Mouse (Mus musculus) embryonic stem cell, embryonic (primary cell): ENCODE measurements at regions not wholly inside any gene's neighbourhood (a gene's known extent, or its start where the extent isn't known, plus 50 kb on each side); places are given as distances from the start of the nearest gene placed in this dataset.
"Not testable (repeated sequence)": the region's sequence is repeated elsewhere in the genome, so short reads cannot be mapped to it uniquely, and the experiment has no call there.

Experiments used
- CTCF ChIA-PET, 4 experiments: fragments of 300-600 bp in 2 of 4; fragments of 350-600 bp in 2 of 4; sonication (Branson Sonifier 250); formaldehyde crosslinking; loops; one replicate each; lab custom pipeline; 2022; ENCODE audit warnings: inconsistent platforms in 2 of 4; lab: Charles Lee
- POLR2A ChIA-PET, 4 experiments: fragments of 300-600 bp in 2 of 4; fragments of 350-600 bp in 2 of 4; sonication (Branson Sonifier 250); formaldehyde crosslinking; loops; one replicate each; lab custom pipeline; 2022; ENCODE audit warnings: antibody characterized with exemption in 4 of 4, inconsistent platforms in 1 of 4; lab: Charles Lee

DNA sequence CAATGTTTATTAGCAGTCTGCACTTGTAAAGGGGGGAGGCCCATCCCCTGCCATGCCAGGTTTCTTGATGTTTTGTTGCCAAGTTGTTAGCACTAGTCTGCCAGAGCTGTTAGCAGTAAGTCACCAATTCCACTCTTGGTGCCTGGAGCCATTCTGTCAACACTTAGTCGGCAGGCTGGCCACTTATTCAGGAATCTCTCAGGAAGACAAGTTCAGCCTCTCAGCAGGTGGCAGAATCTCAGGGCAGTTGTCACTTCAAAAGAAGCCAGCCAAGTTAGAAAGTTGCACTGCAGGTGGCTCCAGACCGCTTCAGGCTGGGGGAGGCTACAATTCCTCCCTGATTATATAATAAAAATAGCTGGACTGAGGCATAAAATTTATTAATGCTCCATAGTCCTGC lies 424.2 kb downstream of the Cdh10 start:
- CTCF ChIA-PET, POLR2A ChIA-PET: not testable (repeated sequence)

DNA sequence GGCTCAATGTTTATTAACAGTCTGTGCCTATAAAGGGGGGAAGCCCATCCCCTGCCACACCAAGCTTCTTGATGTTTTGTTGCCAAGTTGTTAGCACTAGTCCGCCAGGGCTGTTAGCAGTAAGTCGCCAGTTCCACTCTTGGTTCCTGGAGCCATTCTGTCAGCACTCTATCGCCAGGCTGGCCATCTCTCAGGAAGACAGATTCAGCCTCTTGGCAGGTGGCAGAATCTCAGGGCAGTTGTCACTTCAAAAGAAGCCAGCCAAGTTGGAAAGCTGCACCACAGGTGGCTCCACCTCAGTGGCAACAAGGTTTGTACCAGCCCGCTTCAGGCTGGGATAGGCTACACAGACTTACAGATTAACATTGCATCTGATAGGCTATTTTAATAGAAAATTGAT lies 428.7 kb downstream of the Cdh10 start:
- CTCF ChIA-PET: no interaction called here
- POLR2A ChIA-PET: no interaction called here

DNA sequence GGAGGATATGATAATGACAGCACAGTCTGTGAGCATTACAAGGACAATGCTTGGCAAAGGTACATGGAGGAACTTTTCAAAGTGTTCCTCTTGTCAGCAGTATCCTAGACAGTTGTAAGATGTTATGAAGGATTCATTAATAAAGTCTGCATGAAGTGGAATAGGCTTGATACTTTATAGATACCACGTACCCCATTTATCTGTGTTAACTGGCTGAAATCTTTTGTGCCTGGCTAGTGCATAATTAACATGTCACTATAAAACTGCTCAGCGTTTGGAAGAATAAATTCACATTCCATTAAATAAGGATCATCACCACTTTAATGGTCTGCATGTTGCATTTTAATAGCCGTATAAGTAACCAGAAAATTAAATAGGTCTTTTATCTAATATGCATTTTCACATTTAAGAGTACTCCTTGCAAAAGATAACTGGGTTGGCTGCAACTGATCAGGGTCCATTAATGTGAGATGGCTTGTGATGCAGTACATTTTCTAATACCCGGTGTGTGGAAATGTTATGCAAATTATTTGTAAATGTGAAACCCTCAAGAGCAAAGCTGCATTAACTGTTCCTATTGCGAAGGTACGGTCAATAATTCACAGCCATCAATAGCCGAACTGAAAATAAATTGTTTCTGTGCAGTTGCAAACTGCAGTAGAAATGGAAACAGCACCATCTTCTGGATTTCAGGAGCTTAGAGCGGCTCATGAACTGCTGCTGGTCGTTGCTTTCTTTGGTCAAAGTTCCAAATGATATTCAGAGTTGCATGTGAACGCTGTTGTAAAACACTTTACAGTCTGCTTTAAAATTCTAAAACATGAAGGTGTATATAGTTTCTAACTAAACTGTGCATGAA lies 457.4 kb downstream of the Cdh10 start:
- CTCF ChIA-PET: interaction anchor here in 1 of 4 experiments (0.6 kb wide), 1 partner anchor 455 kb away, joined by 3 read pairs; no protein-coding TSS in a partner anchor
- POLR2A ChIA-PET: no interaction called here

DNA sequence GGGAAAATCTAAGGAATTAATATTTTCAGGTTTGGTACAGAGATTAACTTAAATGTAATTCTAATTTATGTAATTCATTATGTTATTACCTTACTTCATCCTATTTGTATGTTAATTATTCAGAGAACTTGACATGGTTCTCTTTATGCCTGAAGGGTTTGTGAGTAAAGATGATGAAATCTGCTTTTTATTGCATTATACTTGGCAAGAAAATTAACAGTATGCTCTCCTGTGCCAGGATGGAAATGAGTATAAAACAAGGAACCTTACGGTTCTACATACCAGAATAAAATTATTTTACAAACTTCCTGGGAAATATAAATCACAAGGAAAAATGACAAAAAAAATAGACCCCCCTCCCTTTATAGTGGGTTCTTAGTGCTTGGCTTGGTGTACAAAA lies 497.6 kb downstream of the Cdh10 start:
- ChIA-PET CTCF (no interaction called here), POLR2A (no interaction called here)

DNA sequence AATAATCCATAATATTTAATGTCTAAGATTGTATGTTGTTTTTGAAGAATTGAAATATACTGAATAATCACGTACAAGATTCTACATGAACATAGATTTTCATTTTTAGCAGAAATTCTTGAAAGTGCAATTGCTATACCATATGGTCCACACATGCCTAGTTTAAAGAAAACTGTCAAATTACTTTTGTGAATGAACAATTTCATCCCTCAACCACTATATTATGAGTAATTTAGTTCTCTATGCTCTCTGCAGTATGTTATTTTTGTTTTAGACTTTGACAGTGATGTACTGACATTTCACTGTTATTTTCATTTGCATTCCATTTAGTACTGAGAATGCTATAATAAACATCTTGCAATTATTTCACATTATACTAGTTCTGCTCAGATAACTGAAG lies 537.6 kb downstream of the Cdh10 start:
- CTCF ChIA-PET: no interaction called here
- POLR2A ChIA-PET: no interaction called here

DNA sequence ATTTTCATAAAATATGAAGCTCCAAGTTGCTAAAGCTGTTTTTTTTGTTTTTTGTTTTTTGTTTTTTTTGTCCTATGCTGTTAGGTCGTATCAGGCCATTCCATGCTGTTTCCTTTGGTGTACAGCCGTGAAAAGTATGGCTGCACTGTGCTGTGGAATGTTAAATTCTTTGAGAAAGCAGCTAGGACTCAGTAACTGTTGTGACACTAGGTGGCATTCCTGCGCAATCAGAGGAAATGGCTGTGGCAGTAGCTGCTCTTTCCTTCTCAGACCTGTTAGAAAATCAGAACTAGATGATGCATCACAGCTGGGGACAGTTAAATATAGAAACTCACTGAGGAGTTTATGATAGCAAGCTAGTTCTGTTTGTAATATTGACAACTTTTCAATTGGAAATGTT lies 541.9 kb downstream of the Cdh10 start:
- ChIA-PET POLR2A (interaction anchor here in 1 of 4 experiments (0.7 kb wide), 1 partner anchor 11 kb away, joined by 9 read pairs; no protein-coding TSS in a partner anchor), CTCF (no interaction called here)

DNA sequence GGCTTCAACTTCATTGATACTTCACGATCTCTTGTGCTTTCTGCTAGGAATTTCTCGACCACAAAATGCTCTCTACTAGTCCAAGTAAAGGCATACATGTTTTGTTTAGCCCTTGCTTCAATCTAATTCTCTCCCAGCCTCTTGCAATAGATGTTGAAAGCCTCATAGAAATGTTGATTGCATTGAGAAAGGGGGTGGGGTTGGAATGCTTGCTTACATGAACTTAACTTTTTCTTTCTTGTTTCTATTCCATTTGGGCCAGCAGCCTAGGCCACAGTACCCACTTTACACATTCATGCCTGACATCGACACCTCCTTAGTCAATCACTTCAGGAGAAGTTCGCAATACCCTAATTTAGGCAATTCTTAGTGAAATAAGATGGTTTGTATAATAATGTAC lies 571.2 kb downstream of the Cdh10 start:
- ChIA-PET CTCF (no interaction called here), POLR2A (no interaction called here)

DNA sequence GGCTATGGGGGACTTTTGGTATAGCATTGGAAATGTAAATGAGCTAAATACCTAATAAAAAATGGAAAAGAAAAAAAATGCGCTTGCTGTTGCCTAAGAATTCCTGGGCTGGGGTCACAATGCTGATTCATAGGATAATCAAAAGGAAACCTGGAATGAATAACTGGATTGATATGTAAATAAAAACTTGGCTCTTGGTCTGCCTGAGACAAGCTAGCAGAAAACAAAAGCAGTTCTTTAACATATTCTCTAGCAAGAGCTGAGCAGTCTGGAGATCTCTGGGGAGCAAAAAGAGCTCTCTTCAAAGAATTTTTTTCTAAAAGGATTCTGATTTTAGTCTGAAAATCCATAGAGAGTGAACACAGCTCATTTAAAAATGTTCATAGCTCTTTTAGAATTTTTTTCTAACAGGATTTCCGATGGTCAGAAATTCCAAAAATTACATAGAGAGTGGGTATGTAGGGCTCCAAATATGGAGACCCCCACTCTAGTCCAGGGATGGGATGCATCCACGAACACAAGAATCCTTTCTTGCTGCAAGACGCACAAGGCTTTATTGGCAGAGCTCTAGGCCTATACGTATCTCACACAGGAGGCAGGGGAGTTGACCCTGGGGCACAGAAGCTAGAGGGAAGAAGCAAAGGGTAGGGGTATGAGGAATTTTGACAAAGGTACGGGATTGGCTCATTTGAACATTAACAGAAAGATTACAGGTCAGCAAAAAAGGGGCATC lies 572.7 kb downstream of the Cdh10 start:
- ChIA-PET POLR2A (no interaction called here), CTCF (no interaction called here)

DNA sequence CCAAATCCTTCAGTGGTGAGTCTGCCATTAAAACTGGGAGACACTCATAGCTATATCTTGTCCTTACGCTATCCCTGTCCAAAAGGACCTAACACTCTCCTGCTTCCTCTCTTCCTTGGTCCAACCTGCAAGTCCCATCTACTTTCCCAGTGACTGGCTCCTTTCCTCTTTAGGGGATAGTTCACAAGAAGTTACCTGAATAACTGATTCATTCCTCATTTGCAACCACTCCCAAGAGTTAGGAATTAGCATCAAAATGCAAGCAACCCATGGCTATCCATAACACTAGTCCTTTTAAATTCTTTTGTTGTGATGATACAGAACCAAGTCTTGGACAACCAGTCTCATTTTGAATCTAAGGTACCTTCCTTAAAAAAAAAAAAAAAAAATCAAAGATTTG lies 576.9 kb downstream of the Cdh10 start:
- ChIA-PET POLR2A (interaction anchor here in 1 of 4 experiments (1.2 kb wide), 1 partner anchor 35 kb away, joined by 5 read pairs; no protein-coding TSS in a partner anchor), CTCF (interaction anchor here in 1 of 4 experiments (0.7 kb wide), 1 partner anchor 124 kb away, joined by 3 read pairs; no protein-coding TSS in a partner anchor)
